Mouse (Mus musculus): ENCODE data around the gene Col9a1. TPM values are rescaled to one million over a fixed set of nuclear protein-coding genes. Genes with fewer than 3 reads are reported as not detected.

The Col9a1 gene
- polyA plus RNA-seq, 1 experiment from 2014 or later: 2.0 TPM

Other genes starting within 250 kb of the Col9a1 start
- 54.3 and 68.0 TPM in 2 replicates for gene Sdhaf4, start 172.0 kb upstream of the Col9a1 start, polyA plus RNA-seq (2015; fragmentation: Nextera tagmentation; extraction: Ambion mirVana)
- gene Fam135a, start 77.3 kb upstream of the Col9a1 start, polyA plus RNA-seq (2015; fragmentation: Nextera tagmentation; extraction: Ambion mirVana): 33.4 and 36.5 TPM in 2 replicates

Data from stomach, embryonic 16.5 days (tissue).